Mouse (Mus musculus) retina, postnatal 7 days (tissue): ENCODE results near the gene Vezf1.

Source experiments
- DNase-seq: peaks from one replicate; pipeline ENCODE4 v3.0.0-alpha.2; 2012; ENCODE audit warnings: low read depth, low spot score

The Vezf1 gene

GRCm38 (mm10) chr11:88123731-88124130 is 55.7 kb downstream of the Vezf1 start:
- no peak for DNase-seq

GRCm38 (mm10) chr11:88125483-88125882 is 57.4 kb downstream of the Vezf1 start:
- DNase-seq: no peak

- DNase-seq: no peak
These were observed 58.3 kb downstream of the Vezf1 start for GRCm38 (mm10) chr11:88126306-88126793.

- DNase-seq: no peak
These were observed 60.4 kb downstream of the Vezf1 start for GRCm38 (mm10) chr11:88128461-88128860.

- DNase-seq: no peak
These were observed 61.2 kb downstream of the Vezf1 start for GRCm38 (mm10) chr11:88129281-88129680.

- no peak for DNase-seq
These were observed 61.9 kb downstream of the Vezf1 start for GRCm38 (mm10) chr11:88129935-88130334.

GRCm38 (mm10) chr11:88131847-88132246 is 63.8 kb downstream of the Vezf1 start:
- DNase-seq: no peak
